20 mouse cellular contexts compared by ENCODE assay signal in genomic region chr9:44640028-44640427, GRCm38 (mm10). TPM values are rescaled to one million over a fixed set of nuclear protein-coding genes. Genes with fewer than 3 reads are reported as not detected.
DNase-seq lines count a peak whose midpoint lies in the region; ATAC-seq and TF ChIP-seq lines count a peak whose summit lies in the region.
"Not testable (repeated sequence)": the region's sequence is repeated elsewhere in the genome, so short reads cannot be mapped to it uniquely, and the experiment has no call there.
"Had no signal": no experiment of that assay in that cellular context is flagged by ENCODE, and none has a peak within 500 bp of the region (broad histone marks: within the 10 kb centered on the region; RNA-seq: fewer than 3 reads in every experiment).

No protein-coding gene starts in this region.

- not testable (repeated sequence) for H3K27me3 ChIP-seq in forebrain, embryonic 10.5 days (ENCODE audit: poor library complexity, severe bottlenecking); intestine, postnatal 0 days (replicated peaks; ENCODE audit: control insufficient read depth, insufficient read depth, low read length); liver, embryonic 15.5 days

- WGBS in forebrain, embryonic 10.5 days: 90% methylated on average over 1 of the region's 1 CpGs
- 37% methylated on average over 1 of the region's 1 CpGs for WGBS in intestine, postnatal 0 days
- 34% methylated on average over 1 of the region's 1 CpGs for WGBS in liver, embryonic 15.5 days (ENCODE audit: insufficient replicate concordance)

- H3K4me1 ChIP-seq in forebrain, embryonic 10.5 days; intestine, postnatal 0 days (replicated peaks; ENCODE audit: control insufficient read depth, insufficient read depth, low read length); liver, embryonic 15.5 days (replicated peaks): not testable (repeated sequence)

- not testable (repeated sequence) for H3K9ac ChIP-seq in intestine, postnatal 0 days (ENCODE audit: low read depth, low read length); liver, embryonic 15.5 days

- H3K27ac ChIP-seq in forebrain, embryonic 10.5 days; intestine, postnatal 0 days (ENCODE audit: low read depth, low read length); liver, embryonic 15.5 days (replicated peaks): not testable (repeated sequence)

- TF ChIP-seq CTCF in intestine, postnatal 0 days (IDR thresholded peaks at IDR 0.05; ENCODE audit: low read depth): not testable (repeated sequence)

- H3K4me2 ChIP-seq in intestine, postnatal 0 days (replicated peaks; ENCODE audit: low read depth); liver, embryonic 15.5 days: not testable (repeated sequence)

- H3K9me3 ChIP-seq in forebrain, embryonic 10.5 days; intestine, postnatal 0 days (ENCODE audit: control insufficient read depth); liver, embryonic 15.5 days (replicated peaks): not testable (repeated sequence)

- DNase-seq in forebrain, embryonic 10.5 days (ENCODE audit: extremely low spot score, low spot score): peak; percentile 7
- peak; percentile 83 for DNase-seq in heart, adult 11 months
- DNase-seq in kidney, adult 9 months: peak; percentile 42
- peak; percentile 29 for DNase-seq in kidney, postnatal 10 days
- peak; percentile 20 to 41 for DNase-seq in kidney, postnatal 36 days
- DNase-seq in neural tube, embryonic 10.5 days (ENCODE audit: extremely low spot score, low spot score): peak; percentile 5

- peaks cover 64% of the 10 kb centered on the region for H3K36me3 ChIP-seq in forebrain, embryonic 10.5 days (replicated peaks)
- H3K36me3 ChIP-seq in intestine, postnatal 0 days (ENCODE audit: control insufficient read depth, insufficient read depth): peaks cover 37% of the 10 kb centered on the region
- H3K36me3 ChIP-seq in liver, embryonic 15.5 days (replicated peaks): peaks cover 43% of the 10 kb centered on the region

- not testable (repeated sequence) for H3K4me3 ChIP-seq in forebrain, embryonic 10.5 days; intestine, postnatal 0 days (ENCODE audit: low read depth, low read length); liver, embryonic 15.5 days (replicated peaks)

- ATAC-seq in intestine, postnatal 0 days: 0 out of 2 replicates have a peak, but pooled peaks have one; percentile 47
- peak; percentile 58; the same call in 1 of the 2 replicates for ATAC-seq in liver, embryonic 15.5 days (ENCODE audit: insufficient read depth)

RNA-seq across cellular contexts. Expression of gene Treh, which starts 33.0 kb away (rescaled TPM):
- not detected in 2 replicates for polyA plus RNA-seq in forebrain, embryonic 10.5 days (2016; fragmentation: Nextera tagmentation; extraction: Ambion mirVana)
- polyA plus RNA-seq in intestine, postnatal 0 days (2015; fragmentation: Nextera tagmentation; extraction: Ambion mirVana): 2.1 and 2.4 TPM in 2 replicates
- polyA plus RNA-seq in liver, embryonic 15.5 days (2015; fragmentation: Nextera tagmentation; extraction: Ambion mirVana): not detected in 2 replicates
- polyA plus RNA-seq: activated CD4-positive, CD25-positive, alpha-beta regulatory T cell, adult 4 months; brain, embryonic 14.5 days; embryonic facial prominence, embryonic 11.5 days; embryonic facial prominence, embryonic 14.5 days; forebrain, embryonic 11.5 days; forebrain, embryonic 14.5 days; forebrain, postnatal 0 days; heart, embryonic 11.5 days; heart, embryonic 14.5 days; heart, postnatal 0 days; hindbrain, embryonic 12.5 days; hindbrain, embryonic 15.5 days had no signal

RNA-seq across cellular contexts. Expression of gene Ddx6, which starts 35.3 kb away (rescaled TPM):
- polyA plus RNA-seq in forebrain, embryonic 10.5 days (2016; fragmentation: Nextera tagmentation; extraction: Ambion mirVana): 20.3 and 21.0 TPM in 2 replicates
- 7.3 and 9.5 TPM in 2 replicates for polyA plus RNA-seq in intestine, postnatal 0 days (2015; fragmentation: Nextera tagmentation; extraction: Ambion mirVana)
- 6.1 and 6.6 TPM in 2 replicates for polyA plus RNA-seq in liver, embryonic 15.5 days (2015; fragmentation: Nextera tagmentation; extraction: Ambion mirVana)

Comparison
In these comparisons a context has a peak if more than half of its experiments do, and no peak if none do; other contexts are left out.
1. DNase-seq: peak in every context shown above with its lines; median percentile 83 in heart, adult 11 months; 42 in kidney, adult 9 months; 30 in kidney, postnatal 36 days; 29 in kidney, postnatal 10 days; 7 in forebrain, embryonic 10.5 days; 5 in neural tube, embryonic 10.5 days.